Mouse (Mus musculus) adrenal gland, adult 10 weeks (tissue): ENCODE data around the gene Psmc1. TPM values are rescaled to one million over a fixed set of nuclear protein-coding genes. Genes with fewer than 3 reads are reported as not detected.

Experiments used
- polyA plus RNA-seq: library from polyadenylated mRNA; stranded (reverse); fragments of 350-450 nt; fragmentation: Illumina TruSeq; extraction: RNeasy Lipid Tissue Mini Kit (QIAGEN cat#74804); gene quantifications from one replicate; pipeline ENCODE4 v1.2.3, GENCODE M21; 2014; ENCODE audit warnings: low read depth, low replicate concordance

Psmc1 gene
- polyA plus RNA-seq: 497 TPM

DNA sequence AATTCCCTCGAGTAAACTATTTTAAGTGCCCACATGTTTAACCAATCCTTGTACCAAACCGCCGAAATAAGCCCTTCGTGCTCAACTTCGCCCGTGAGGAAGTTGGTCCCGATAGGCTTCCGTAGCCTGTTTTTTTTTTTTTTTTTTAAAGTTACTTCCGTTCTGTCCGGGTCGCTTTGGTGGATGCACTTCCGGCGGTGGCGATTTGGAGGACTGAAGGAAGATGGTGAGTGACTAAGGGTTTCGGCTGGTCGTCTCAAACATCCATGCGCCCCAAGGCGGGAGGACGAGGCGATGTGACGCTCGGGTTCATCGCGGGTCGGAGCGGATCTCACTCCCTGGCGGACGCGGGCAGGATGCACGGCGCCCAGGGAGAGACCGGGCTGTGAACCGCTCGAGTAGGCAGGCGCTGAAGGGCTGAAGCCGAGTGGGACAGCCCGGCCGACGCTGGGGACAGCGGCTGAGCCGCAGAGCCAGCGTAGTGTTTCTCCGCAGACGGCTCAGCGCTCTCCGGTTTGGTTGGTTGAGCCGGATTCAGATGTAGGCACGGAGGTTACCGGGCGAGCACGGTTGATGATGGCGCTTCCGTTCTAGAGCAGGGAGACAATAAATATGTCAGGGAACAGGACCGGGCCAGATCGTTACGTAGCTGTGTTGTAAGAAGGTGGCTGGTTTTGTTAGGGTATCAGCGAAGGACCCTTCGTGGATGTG lies at the start of gene Psmc1:
TSS of gene Psmc1 (plus strand) at position 169 of the 711 bp plus-strand sequence.

DNA sequence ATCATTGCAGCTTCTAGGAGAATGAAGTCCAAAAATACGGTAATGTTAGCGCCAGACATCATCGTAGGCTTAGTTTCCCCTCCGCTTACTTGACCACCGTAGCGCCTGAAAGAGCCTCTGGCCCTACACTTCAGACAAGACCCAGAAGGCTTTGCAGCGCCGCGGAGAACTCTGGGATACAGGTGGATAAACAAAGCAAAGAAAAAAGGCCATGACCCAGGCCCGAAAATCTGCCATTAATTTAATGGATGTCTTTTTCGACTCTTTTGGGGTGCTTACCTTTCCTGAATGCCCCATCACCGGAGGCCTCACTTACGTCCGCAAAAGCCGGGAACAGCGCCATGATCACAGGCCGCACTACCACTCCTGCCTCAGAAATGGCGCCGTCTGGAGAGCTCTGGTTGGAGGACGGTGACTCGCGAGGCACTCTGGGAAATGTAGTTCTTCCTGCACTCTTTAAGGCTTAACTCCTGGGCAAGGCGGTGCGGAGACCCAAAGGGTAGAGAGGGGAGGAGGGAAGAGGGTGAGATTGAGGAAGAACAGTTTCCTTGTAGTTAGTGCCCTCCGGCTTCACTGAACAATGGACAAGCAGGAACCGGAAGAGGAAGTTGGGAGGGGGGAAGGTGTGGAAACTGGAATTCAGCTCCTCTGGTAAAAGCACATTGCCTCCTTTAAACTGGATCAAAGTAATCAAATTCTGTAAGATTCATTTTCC lies 49.5 kb downstream of the Psmc1 start, which contains the start of gene Nrde2:
TSS of gene Nrde2 (minus strand) at position 393 of the 715 bp plus-strand sequence.

Other genes starting within 250 kb of the Psmc1 start
- 1.2 TPM for gene Efcab11, start 225.7 kb upstream of the Psmc1 start, polyA plus RNA-seq
- gene Tdp1, start 225.6 kb upstream of the Psmc1 start, polyA plus RNA-seq: 3.7 TPM
- gene Kcnk13, start 145.7 kb upstream of the Psmc1 start, polyA plus RNA-seq: 0.93 TPM
- 2.4 TPM for gene Nrde2, start 49.5 kb downstream of the Psmc1 start, polyA plus RNA-seq
- gene Calm1, start 89.3 kb downstream of the Psmc1 start, polyA plus RNA-seq: 481 TPM